Mouse (Mus musculus) ES-Bruce4 (cell line): Measurements from ENCODE around the gene Kcnj11.

ENCODE experiments used
- CTCF ChIP-seq: IDR thresholded peaks from one replicate; pipeline ENCODE4 v1.8.1; 2011; ENCODE audit warnings: low read depth, low read length
- EP300 ChIP-seq: IDR thresholded peaks from 2 replicates; pipeline ENCODE4 v1.6.1; 2011; ENCODE audit warnings: low read depth, low read length; ENCODE audit not compliant: insufficient read depth
- POLR2A ChIP-seq: IDR thresholded peaks from one replicate; pipeline ENCODE4 v1.8.1; 2011; ENCODE audit warnings: low read length; ENCODE audit not compliant: insufficient read depth

- TF ChIP-seq CTCF (no peak), EP300 (no peak), POLR2A (no peak)
Measured at GRCm38 (mm10) chr7:46088241-46088640, 12.3 kb downstream of the Kcnj11 start.
